Mouse (Mus musculus): ENCODE measurements around the gene Slc18a2. TPM values are rescaled to one million over a fixed set of nuclear protein-coding genes. Genes with fewer than 3 reads are reported as not detected.

Gene Slc18a2
- 13.3 and 13.9 TPM in 2 replicates for polyA plus RNA-seq (2014; fragmentation: Nextera tagmentation; extraction: Ambion mirVana)

- Histone ChIP-seq H3K27me3 (replicated peaks; ENCODE audit: control insufficient read depth, insufficient read depth, low read length) (peaks cover 9% of the 10 kb centered on the region; the same call in 1 of the 2 replicates), H3K27ac (ENCODE audit: low read depth) (no peak within 1 kb of the TSS), H3K9me3 (ENCODE audit: control insufficient read depth, low read length) (no peaks in the 10 kb centered on the region), H3K36me3 (ENCODE audit: control insufficient read depth, insufficient read depth, low read length) (no peaks in the 10 kb centered on the region), H3K4me3 (ENCODE audit: low read depth, low read length) (peak within 1 kb of the TSS; percentile 40), H3K4me2 (ENCODE audit: low read length) (peak within 1 kb of the TSS; percentile 58), H3K9ac (ENCODE audit: low read length) (peak within 1 kb of the TSS; percentile 2; the same call in 1 of the 2 replicates), H3K4me1 (replicated peaks; ENCODE audit: control insufficient read depth, insufficient read depth, low read length) (peaks cover 6% of the 10 kb centered on the region)
- under 1% methylated on average over 55 of the region's 55 CpGs for WGBS
- DNase-seq (ENCODE audit: low spot score) (peak; percentile 75), ATAC-seq (replicated peaks; ENCODE audit: low FRiP score, low TSS enrichment, low read depth) (peak; percentile 82)
Observed at GRCm38 (mm10) chr19:59260718-59261442, at the start of gene Slc18a2. Gene Slc18a2, plus strand, starts transcription at chr19:59260896.

GRCm38 (mm10) chr19:59216891-59217290 lies 43.8 kb upstream of the Slc18a2 start:
- WGBS = 87% methylated on average over 3 of the region's 3 CpGs

GRCm38 (mm10) chr19:59218991-59219390 lies 41.7 kb upstream of the Slc18a2 start, which contains the start of gene Kcnk18:
Gene Kcnk18, plus strand, starts transcription at chr19:59219214.
- H3K4me3 ChIP-seq (ENCODE audit: low read depth, low read length) = no peak within 1 kb of the TSS
- peaks cover 5% of the 10 kb centered on the region; the same call in 1 of the 2 replicates for H3K4me1 ChIP-seq (replicated peaks; ENCODE audit: control insufficient read depth, insufficient read depth, low read length)
- no peaks in the 10 kb centered on the region for H3K27me3 ChIP-seq (replicated peaks; ENCODE audit: control insufficient read depth, insufficient read depth, low read length)
- no peak for DNase-seq (ENCODE audit: low spot score)
- no peak within 1 kb of the TSS for H3K4me2 ChIP-seq (ENCODE audit: low read length)
- WGBS = 85% methylated on average over 8 of the region's 8 CpGs
- no peak for ATAC-seq (replicated peaks; ENCODE audit: low FRiP score, low TSS enrichment, low read depth)
- no peaks in the 10 kb centered on the region for H3K9me3 ChIP-seq (ENCODE audit: control insufficient read depth, low read length)
- H3K9ac ChIP-seq (ENCODE audit: low read length) = no peak within 1 kb of the TSS
- H3K36me3 ChIP-seq (ENCODE audit: control insufficient read depth, insufficient read depth, low read length) = no peaks in the 10 kb centered on the region
- no peak within 1 kb of the TSS for H3K27ac ChIP-seq (ENCODE audit: low read depth)

More at GRCm38 (mm10) chr19:59216891-59217290, 43.8 kb upstream of the Slc18a2 start:
- no peak overlapping the region for H3K4me2 ChIP-seq (ENCODE audit: low read length)
- no peak overlapping the region for H3K4me3 ChIP-seq (ENCODE audit: low read depth, low read length)
- H3K36me3 ChIP-seq (ENCODE audit: control insufficient read depth, insufficient read depth, low read length) = no peaks in the 10 kb centered on the region
- H3K27ac ChIP-seq (ENCODE audit: low read depth) = no peak overlapping the region
- no peaks in the 10 kb centered on the region for H3K27me3 ChIP-seq (replicated peaks; ENCODE audit: control insufficient read depth, insufficient read depth, low read length)
- DNase-seq (ENCODE audit: low spot score) (no peak), ATAC-seq (replicated peaks; ENCODE audit: low FRiP score, low TSS enrichment, low read depth) (no peak)
- H3K9me3 ChIP-seq (ENCODE audit: control insufficient read depth, low read length) = no peaks in the 10 kb centered on the region
- H3K4me1 ChIP-seq (replicated peaks; ENCODE audit: control insufficient read depth, insufficient read depth, low read length) = peaks cover 5% of the 10 kb centered on the region; the same call in 1 of the 2 replicates
- no peak overlapping the region for H3K9ac ChIP-seq (ENCODE audit: low read length)

GRCm38 (mm10) chr19:59221131-59221530 lies 39.6 kb upstream of the Slc18a2 start:
- H3K27ac ChIP-seq (ENCODE audit: low read depth) = no peak overlapping the region
- peaks cover 5% of the 10 kb centered on the region; the same call in 1 of the 2 replicates for H3K4me1 ChIP-seq (replicated peaks; ENCODE audit: control insufficient read depth, insufficient read depth, low read length)
- no peak for DNase-seq (ENCODE audit: low spot score)
- no peaks in the 10 kb centered on the region for H3K9me3 ChIP-seq (ENCODE audit: control insufficient read depth, low read length)
- no peak overlapping the region for H3K4me3 ChIP-seq (ENCODE audit: low read depth, low read length)
- 44% methylated on average over 3 of the region's 3 CpGs for WGBS
- H3K27me3 ChIP-seq (replicated peaks; ENCODE audit: control insufficient read depth, insufficient read depth, low read length) = no peaks in the 10 kb centered on the region
- H3K9ac ChIP-seq (ENCODE audit: low read length) = no peak overlapping the region
- ATAC-seq (replicated peaks; ENCODE audit: low FRiP score, low TSS enrichment, low read depth) = no peak
- no peaks in the 10 kb centered on the region for H3K36me3 ChIP-seq (ENCODE audit: control insufficient read depth, insufficient read depth, low read length)
- H3K4me2 ChIP-seq (ENCODE audit: low read length) = no peak overlapping the region

- Histone ChIP-seq H3K36me3 (ENCODE audit: control insufficient read depth, insufficient read depth, low read length) (no peaks in the 10 kb centered on the region), H3K4me3 (ENCODE audit: low read depth, low read length) (no peak overlapping the region), H3K27me3 (replicated peaks; ENCODE audit: control insufficient read depth, insufficient read depth, low read length) (no peaks in the 10 kb centered on the region), H3K4me2 (ENCODE audit: low read length) (no peak overlapping the region), H3K27ac (ENCODE audit: low read depth) (no peak overlapping the region), H3K4me1 (replicated peaks; ENCODE audit: control insufficient read depth, insufficient read depth, low read length) (no peaks in the 10 kb centered on the region), H3K9me3 (ENCODE audit: control insufficient read depth, low read length) (no peaks in the 10 kb centered on the region), H3K9ac (ENCODE audit: low read length) (no peak overlapping the region)
- ATAC-seq (replicated peaks; ENCODE audit: low FRiP score, low TSS enrichment, low read depth) (no peak), DNase-seq (ENCODE audit: low spot score) (no peak)
- WGBS = 70% methylated on average over 3 of the region's 3 CpGs
Observed at GRCm38 (mm10) chr19:59228376-59228775, 32.3 kb upstream of the Slc18a2 start.

- ATAC-seq (replicated peaks; ENCODE audit: low FRiP score, low TSS enrichment, low read depth) (no peak), DNase-seq (ENCODE audit: low spot score) (no peak)
- no peaks in the 10 kb centered on the region for H3K9me3 ChIP-seq (ENCODE audit: control insufficient read depth, low read length)
- H3K4me1 ChIP-seq (replicated peaks; ENCODE audit: control insufficient read depth, insufficient read depth, low read length) = no peaks in the 10 kb centered on the region
- no peaks in the 10 kb centered on the region for H3K36me3 ChIP-seq (ENCODE audit: control insufficient read depth, insufficient read depth, low read length)
- H3K4me3 ChIP-seq (ENCODE audit: low read depth, low read length) = no peak overlapping the region
- no peaks in the 10 kb centered on the region for H3K27me3 ChIP-seq (replicated peaks; ENCODE audit: control insufficient read depth, insufficient read depth, low read length)
- no peak overlapping the region for H3K4me2 ChIP-seq (ENCODE audit: low read length)
- H3K9ac ChIP-seq (ENCODE audit: low read length) = no peak overlapping the region
- no peak overlapping the region for H3K27ac ChIP-seq (ENCODE audit: low read depth)
- WGBS = 64% methylated on average over 5 of the region's 5 CpGs
Observed at GRCm38 (mm10) chr19:59232786-59233185, 27.9 kb upstream of the Slc18a2 start.

GRCm38 (mm10) chr19:59235001-59235400 lies 25.7 kb upstream of the Slc18a2 start:
- Histone ChIP-seq H3K36me3 (ENCODE audit: control insufficient read depth, insufficient read depth, low read length) (no peaks in the 10 kb centered on the region), H3K4me3 (ENCODE audit: low read depth, low read length) (no peak overlapping the region), H3K27me3 (replicated peaks; ENCODE audit: control insufficient read depth, insufficient read depth, low read length) (no peaks in the 10 kb centered on the region), H3K4me1 (replicated peaks; ENCODE audit: control insufficient read depth, insufficient read depth, low read length) (no peaks in the 10 kb centered on the region), H3K27ac (ENCODE audit: low read depth) (no peak overlapping the region), H3K4me2 (ENCODE audit: low read length) (no peak overlapping the region), H3K9ac (ENCODE audit: low read length) (no peak overlapping the region), H3K9me3 (ENCODE audit: control insufficient read depth, low read length) (no peaks in the 10 kb centered on the region)
- WGBS = 87% methylated on average over 18 of the region's 18 CpGs
- ATAC-seq (replicated peaks; ENCODE audit: low FRiP score, low TSS enrichment, low read depth) = no peak
- no peak for DNase-seq (ENCODE audit: low spot score)

GRCm38 (mm10) chr19:59236046-59236445 lies 24.6 kb upstream of the Slc18a2 start:
- H3K4me3 ChIP-seq (ENCODE audit: low read depth, low read length) = no peak overlapping the region
- no peaks in the 10 kb centered on the region for H3K27me3 ChIP-seq (replicated peaks; ENCODE audit: control insufficient read depth, insufficient read depth, low read length)
- H3K4me1 ChIP-seq (replicated peaks; ENCODE audit: control insufficient read depth, insufficient read depth, low read length) = no peaks in the 10 kb centered on the region
- no peaks in the 10 kb centered on the region for H3K36me3 ChIP-seq (ENCODE audit: control insufficient read depth, insufficient read depth, low read length)
- no peak for DNase-seq (ENCODE audit: low spot score)
- no peak overlapping the region for H3K9ac ChIP-seq (ENCODE audit: low read length)
- H3K27ac ChIP-seq (ENCODE audit: low read depth) = no peak overlapping the region
- 80% methylated on average over 6 of the region's 6 CpGs for WGBS
- H3K9me3 ChIP-seq (ENCODE audit: control insufficient read depth, low read length) = no peaks in the 10 kb centered on the region
- no peak overlapping the region for H3K4me2 ChIP-seq (ENCODE audit: low read length)
- ATAC-seq (replicated peaks; ENCODE audit: low FRiP score, low TSS enrichment, low read depth) = no peak

- Histone ChIP-seq H3K27me3 (replicated peaks; ENCODE audit: control insufficient read depth, insufficient read depth, low read length) (no peaks in the 10 kb centered on the region), H3K36me3 (ENCODE audit: control insufficient read depth, insufficient read depth, low read length) (no peaks in the 10 kb centered on the region), H3K4me3 (ENCODE audit: low read depth, low read length) (no peak overlapping the region), H3K4me2 (ENCODE audit: low read length) (no peak overlapping the region), H3K9ac (ENCODE audit: low read length) (no peak overlapping the region), H3K27ac (ENCODE audit: low read depth) (no peak overlapping the region), H3K4me1 (replicated peaks; ENCODE audit: control insufficient read depth, insufficient read depth, low read length) (no peaks in the 10 kb centered on the region), H3K9me3 (ENCODE audit: control insufficient read depth, low read length) (no peaks in the 10 kb centered on the region)
- no peak for DNase-seq (ENCODE audit: low spot score)
- 67% methylated on average over 3 of the region's 3 CpGs for WGBS
- ATAC-seq (replicated peaks; ENCODE audit: low FRiP score, low TSS enrichment, low read depth) = no peak
Observed at GRCm38 (mm10) chr19:59238630-59239029, 22.1 kb upstream of the Slc18a2 start.

All from intestine, embryonic 14.5 days (tissue).